Mouse (Mus musculus): ENCODE data around the gene Fam129b. TPM values are rescaled to one million over a fixed set of nuclear protein-coding genes. Genes with fewer than 3 reads are reported as not detected.

Fam129b gene
- total RNA-seq, 2 experiments from 2014 or later: 8.1 to 12.4 TPM

- DNase-seq: no peak
Measured at GRCm38 (mm10) chr2:32859622-32860012, 16.3 kb upstream of the Fam129b start.

- no peak for DNase-seq
Measured at GRCm38 (mm10) chr2:32860799-32861198, 15.1 kb upstream of the Fam129b start.

DNA sequence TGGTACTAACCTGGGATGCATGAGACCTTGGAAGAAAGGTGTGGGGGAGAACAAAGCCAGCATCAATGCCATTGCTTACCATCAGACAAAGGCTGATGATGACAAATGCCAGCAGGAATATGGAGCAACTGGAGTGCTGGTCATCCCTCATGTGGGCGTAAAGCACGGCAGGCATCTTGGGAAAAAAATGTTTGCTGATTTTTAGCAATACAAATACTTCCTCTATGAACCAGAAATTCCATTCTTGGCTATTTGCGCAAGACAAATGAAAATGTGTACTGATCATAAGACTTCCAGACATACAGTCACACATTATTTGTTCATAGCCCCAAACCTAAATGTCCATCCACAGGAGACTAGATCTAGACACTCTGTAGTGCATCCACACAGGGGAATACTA is 12.6 kb upstream of the Fam129b start:
- DNase-seq: no peak

DNA sequence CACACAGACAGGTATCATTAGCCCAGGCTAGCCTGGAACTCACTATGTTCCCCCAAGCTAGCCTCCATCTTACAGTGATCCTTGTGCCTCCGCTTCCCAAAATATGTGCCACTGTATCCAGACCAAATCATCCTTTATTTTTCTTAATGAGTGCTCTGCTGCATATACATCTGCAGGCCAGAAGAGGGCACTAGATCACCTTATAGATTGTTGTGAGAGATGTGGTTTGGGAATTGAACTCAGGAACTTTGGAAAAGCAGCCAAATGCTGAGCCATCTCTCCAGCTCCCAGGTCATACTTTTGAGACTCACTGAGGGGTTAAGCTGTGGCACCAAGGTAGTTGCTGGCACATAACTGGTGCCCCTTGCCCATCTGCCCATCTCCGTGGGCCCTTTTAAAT is 11.2 kb upstream of the Fam129b start:
- no peak for DNase-seq

GRCm38 (mm10) chr2:32867354-32867753 is 8.6 kb upstream of the Fam129b start:
- no peak for DNase-seq

GRCm38 (mm10) chr2:32869721-32870274 is 6.1 kb upstream of the Fam129b start:
- DNase-seq: no peak

DNA sequence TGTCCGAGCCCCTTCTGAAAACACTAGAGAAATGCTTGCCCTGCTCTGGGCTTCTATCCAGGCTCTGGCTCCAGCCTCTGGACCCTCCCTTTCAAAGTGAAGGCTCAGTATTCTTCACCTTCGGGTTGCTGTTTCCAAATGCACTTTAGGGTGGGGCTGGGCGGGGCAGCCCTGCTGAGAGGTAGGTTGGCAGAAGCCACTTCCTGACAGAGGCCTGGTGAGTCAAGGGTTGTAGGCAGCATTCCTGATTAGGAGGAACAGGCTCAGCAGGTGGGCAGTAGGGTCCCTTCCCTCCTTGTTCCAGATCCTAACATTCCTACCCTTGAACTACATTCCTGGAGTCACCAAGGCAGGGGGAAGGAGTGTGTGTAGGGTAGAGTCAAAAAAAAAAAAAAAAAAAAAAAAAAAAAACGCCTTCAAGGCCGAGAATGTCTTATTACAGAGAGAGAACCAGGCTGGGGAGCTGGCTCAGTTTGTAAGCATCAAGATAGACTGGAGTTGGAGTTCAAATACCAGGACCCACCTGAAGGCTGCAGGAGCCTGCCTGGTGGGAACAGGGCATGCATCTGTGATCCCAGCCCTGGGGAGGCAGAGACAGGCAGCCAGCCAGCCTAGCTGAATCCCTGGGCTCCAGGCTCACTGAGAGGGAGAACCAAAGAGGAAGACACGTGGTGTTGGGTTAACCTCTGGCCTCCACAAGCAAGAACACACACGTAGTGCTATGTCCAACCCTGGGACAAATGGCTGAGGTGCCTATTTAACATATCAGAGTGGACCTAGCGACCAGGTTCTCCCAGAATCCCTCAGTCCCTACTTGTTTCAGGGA is 5.4 kb upstream of the Fam129b start:
- no peak for DNase-seq

GRCm38 (mm10) chr2:32874070-32874469 is 1.8 kb upstream of the Fam129b start:
- no peak for DNase-seq

- no peak for DNase-seq
Measured at GRCm38 (mm10) chr2:32874951-32875674, 801 bp upstream of the Fam129b start.

DNA sequence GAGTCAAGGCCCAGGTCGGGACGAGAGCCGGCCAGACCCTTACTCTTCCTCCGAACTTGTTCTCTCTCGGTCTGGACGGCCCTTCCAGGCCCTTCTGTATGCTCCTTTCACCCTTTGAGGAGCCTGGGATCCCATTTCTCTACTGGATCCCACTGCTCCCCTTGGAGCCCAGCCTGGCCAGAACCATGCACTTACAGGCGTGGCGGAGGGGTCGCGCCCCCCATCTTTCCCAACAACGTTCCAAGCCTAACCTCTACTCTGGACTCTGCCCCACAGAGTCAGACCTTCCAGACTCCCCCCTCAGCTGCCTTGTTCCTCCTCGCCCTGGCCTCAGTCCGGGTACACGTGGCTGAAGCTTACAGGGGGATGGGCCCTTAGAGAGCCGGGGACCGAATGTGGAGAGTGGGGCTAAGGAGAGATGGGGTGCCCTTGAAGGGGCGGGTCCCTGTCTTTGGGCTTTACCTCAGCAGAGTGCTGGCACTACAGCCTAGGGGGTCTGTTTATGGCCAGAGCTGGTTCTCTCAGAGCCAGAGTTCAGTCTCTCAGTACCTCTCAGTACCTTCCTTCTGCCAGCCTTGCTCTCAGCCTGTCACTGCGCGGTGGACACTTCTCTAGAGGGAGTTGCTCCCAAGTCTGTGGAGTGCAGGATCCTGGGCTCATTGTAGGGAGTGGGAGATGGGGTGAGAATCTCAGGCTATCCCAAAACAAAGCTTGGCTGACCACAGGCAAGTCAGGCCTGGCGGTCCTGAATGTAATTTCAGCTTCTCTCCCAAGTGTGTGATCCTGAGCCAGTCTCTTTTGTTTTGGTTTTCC is 782 bp downstream of the Fam129b start:
- no peak for DNase-seq

- DNase-seq: no peak
Measured at GRCm38 (mm10) chr2:32877303-32877702, 1.4 kb downstream of the Fam129b start.

DNA sequence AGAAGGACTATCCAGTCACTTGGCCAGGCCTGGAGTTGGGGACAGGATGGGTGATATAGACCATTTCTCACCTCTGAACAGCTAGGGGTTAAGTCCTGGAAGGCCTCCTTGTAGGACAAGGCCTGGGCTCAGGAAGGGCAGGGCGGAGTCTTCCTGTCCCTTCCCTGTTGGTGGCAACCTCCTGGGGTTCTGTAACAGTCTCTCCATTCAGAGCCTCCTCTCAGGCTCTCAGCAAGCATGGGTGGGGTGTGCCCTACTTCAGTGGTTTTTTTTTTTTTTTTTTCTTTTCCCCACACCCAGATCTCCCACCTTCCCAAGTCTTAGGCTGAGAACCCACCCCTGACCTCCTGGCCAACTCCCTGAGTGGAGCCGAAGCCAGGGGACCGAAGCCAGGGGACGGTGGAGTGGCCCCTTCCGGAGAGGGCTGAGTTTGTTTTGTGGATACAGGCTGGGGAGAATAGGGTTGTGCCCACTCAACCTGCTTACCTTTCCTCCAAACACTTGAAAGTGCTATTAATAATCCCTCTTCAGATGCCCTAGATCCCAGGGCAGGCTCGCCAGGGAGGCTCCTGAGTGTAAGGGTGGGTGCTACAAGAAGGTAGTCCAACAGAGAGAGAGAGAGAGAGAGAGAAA is 2.0 kb downstream of the Fam129b start:
- no peak for DNase-seq

DNA sequence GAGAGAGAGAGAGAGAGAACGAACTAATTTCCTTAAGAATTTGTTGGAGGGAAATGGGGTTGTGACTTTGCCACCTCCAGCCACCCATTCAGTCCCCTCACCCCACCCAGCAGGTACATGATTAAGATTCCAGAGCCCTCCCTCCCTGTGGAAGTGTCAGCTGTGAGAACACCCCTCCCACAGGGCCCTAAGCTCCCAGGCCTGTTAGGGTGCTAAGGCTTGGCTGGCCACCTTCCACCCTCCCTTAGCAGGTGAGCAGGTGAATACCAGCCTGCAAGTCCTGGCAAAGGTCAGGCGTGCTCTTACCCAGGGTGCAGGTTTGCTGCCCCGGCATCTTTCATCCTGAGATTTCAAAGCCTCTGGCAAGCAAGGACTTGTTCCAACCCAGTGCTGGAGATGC is 2.5 kb downstream of the Fam129b start:
- DNase-seq: no peak

DNA sequence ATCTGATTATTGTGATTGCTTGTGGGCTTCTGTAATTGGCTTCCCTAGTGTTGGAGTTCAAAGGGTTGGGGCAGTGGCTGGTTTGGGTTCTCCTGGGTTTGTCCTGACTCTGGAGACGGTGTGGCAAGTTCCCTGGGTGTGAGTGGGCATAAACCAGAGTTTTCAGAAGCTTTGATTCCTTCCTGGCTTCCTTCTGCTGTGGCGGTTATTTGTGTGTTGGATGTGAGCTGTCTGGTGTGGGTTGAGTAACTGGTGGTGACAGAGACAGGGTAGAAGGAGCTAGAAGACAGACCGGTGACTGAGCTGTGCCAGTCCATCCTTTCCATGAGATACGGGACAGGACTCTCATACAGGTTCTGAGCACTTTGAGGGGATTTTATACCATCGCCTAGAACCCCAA is 3.7 kb downstream of the Fam129b start:
- no peak for DNase-seq

- no peak for DNase-seq
Measured at GRCm38 (mm10) chr2:32881054-32881453, 5.1 kb downstream of the Fam129b start.

GRCm38 (mm10) chr2:32881723-32882122 is 5.8 kb downstream of the Fam129b start:
- peak; percentile 63 for DNase-seq

DNA sequence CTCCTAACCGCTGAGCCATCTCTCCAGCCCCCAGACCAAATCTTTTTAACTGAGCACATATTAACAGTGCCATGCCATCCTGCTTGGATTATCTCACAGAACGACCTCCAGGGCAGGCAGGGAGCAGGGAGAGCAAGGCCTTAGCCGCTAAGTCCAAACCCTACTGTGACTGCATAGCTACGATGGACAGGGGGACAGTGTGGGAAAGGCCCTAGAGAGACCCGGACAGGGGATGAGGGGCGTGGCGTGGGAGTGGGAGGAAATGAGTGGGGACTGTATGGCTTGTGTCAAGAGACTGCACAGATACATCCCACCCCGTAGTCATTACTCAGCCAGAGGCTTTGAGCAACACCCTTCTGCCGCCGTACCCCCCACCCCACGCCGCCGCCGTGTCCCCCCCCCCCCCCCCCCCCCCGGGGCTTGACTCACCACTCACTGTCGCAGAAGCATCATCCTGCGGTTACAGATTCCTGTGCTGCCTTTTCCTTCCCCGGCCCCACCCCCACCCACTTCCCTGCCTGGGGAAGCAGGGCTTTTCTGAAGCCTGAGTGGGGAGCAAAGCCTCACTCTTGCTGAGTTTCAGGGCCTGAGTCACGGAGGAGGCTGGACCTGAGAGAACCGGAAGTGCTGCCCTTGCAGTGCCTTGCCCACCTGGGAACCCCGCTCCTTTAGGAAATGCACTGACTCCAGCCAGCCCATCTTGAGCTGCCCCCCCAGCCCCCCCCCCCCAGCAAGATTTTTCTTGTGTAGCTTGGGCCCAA is 6.5 kb downstream of the Fam129b start:
- peak; percentile 46 for DNase-seq

GRCm38 (mm10) chr2:32884745-32885144 is 8.8 kb downstream of the Fam129b start:
- DNase-seq: no peak

GRCm38 (mm10) chr2:32888029-32888428 is 12.1 kb downstream of the Fam129b start:
- no peak for DNase-seq

DNA sequence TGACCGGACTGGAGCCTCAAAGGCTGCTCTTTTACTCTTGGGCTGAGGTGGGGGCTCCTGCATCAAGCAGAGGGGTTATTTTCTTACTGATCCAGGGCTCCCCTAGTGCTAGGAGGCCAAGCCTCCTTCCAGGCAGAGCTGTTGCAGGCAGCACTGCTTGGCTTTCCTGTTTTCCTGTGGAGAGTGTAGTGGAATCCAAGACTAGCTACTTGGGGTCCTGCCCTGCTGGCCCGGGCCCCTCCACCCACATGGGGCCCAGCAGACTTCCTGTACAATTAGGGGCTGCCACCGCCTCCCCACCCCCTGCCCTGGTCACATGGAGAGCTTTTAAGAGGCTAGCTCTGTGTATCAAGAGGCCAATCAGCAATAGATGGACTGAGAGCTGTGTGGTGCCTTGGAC is 12.6 kb downstream of the Fam129b start:
- DNase-seq: no peak

- no peak for DNase-seq
Measured at GRCm38 (mm10) chr2:32890280-32890679, 14.4 kb downstream of the Fam129b start.
